Mouse (Mus musculus) layer of hippocampus, postnatal 25 days (tissue): ENCODE measurements around the gene Gm29644. TPM values are rescaled to one million over a fixed set of nuclear protein-coding genes. Genes with fewer than 3 reads are reported as not detected.
"Not testable (repeated sequence)": the region's sequence is repeated elsewhere in the genome, so short reads cannot be mapped to it uniquely, and the experiment has no call there.

Experiments
- DNase-seq, 2 experiments: peaks; one replicate each; pipeline ENCODE4 v3.0.0; 2022; ENCODE audit warnings: mixed read lengths in 2 of 2, low spot score in 1 of 2; ENCODE audit errors: extremely low spot score in 1 of 2
- total RNA-seq, 2 experiments: library from RNA; stranded (reverse); gene quantifications; 2 replicates each; pipeline ENCODE4 v1.2.3; 2021

Gm29644 gene
- total RNA-seq, result not detected

- DNase-seq, result not testable (repeated sequence)
These were observed at the start of gene Gm29644, which contains the start of gene Gm29423 for GRCm38 (mm10) chrY:70303187-70303586. Gene Gm29644, minus strand, starts transcription at chrY:70303343. Gene Gm29423, minus strand, starts transcription at chrY:70303287.

- not testable (repeated sequence) for DNase-seq
These were observed 29.6 kb downstream of the Gm29644 start, which contains the start of gene Gm21118 for GRCm38 (mm10) chrY:70273542-70273941. Gene Gm21118, minus strand, starts transcription at chrY:70273642.

Other genes starting within 250 kb of the Gm29644 start
- gene Gm21118, start 29.7 kb downstream of the Gm29644 start, total RNA-seq, result not detected
- gene Gm29423, start 56 bp downstream of the Gm29644 start, total RNA-seq, result not detected
- gene Gm20888, start 138.5 kb upstream of the Gm29644 start, total RNA-seq, result not detected